Mouse (Mus musculus): ENCODE data around the gene Lao1.
A peak's percentile ranks its signal among the peaks of the same experiment; 100 is the strongest.

GRCm38 (mm10) chr4:119004613-119005339 is 43.4 kb downstream of the Lao1 start:
- TF ChIP-seq CTCF (conservative IDR thresholded peaks at IDR 0.05; ENCODE audit: low read length) (peak; percentile 60), POU5F1 (IDR thresholded peaks at IDR 0.05; ENCODE audit: borderline replicate concordance, low read length) (no peak), NANOG (IDR thresholded peaks at IDR 0.05; ENCODE audit: borderline replicate concordance, low read length) (no peak)

All from E14TG2a.4 (cell line).